Mouse (Mus musculus) limb, embryonic 15.5 days (tissue): ENCODE results near the gene Gm9821. TPM values are rescaled to one million over a fixed set of nuclear protein-coding genes. Genes with fewer than 3 reads are reported as not detected.

Source experiments
- ATAC-seq: fragments of 200-750 bp; cut with Nextera tagmentation; 2 replicates; pipeline ENCODE4 v1.8.0; 2017; ENCODE audit warnings: low read depth, moderate TSS enrichment; ENCODE audit not compliant: insufficient number of reproducible peaks, low FRiP score, low TSS enrichment
- H3K27ac ChIP-seq: fragments of 300-500 bp; sonication (generic); 2 replicates; pipeline ENCODE4 v1.5.1; 2015; ENCODE audit warnings: moderate library complexity, mild to moderate bottlenecking, inconsistent platforms
- H3K27me3 ChIP-seq: fragments of 300-500 bp; sonication (generic); 2 replicates; pipeline ENCODE4 v1.6.1; 2015; ENCODE audit warnings: inconsistent platforms
- H3K36me3 ChIP-seq: fragments of 300-500 bp; sonication (generic); 2 replicates; pipeline ENCODE4 v1.6.1; 2015; ENCODE audit warnings: inconsistent platforms
- H3K4me1 ChIP-seq: fragments of 300-500 bp; sonication (generic); 2 replicates; pipeline ENCODE4 v1.6.1; 2015; ENCODE audit warnings: inconsistent platforms
- H3K4me2 ChIP-seq: fragments of 300-500 bp; sonication (generic); 2 replicates; pipeline ENCODE4 v1.6.1; 2015; ENCODE audit warnings: mild to moderate bottlenecking, inconsistent platforms
- H3K4me3 ChIP-seq: fragments of 300-500 bp; sonication (generic); 2 replicates; pipeline ENCODE4 v1.5.1; 2015; ENCODE audit warnings: mild to moderate bottlenecking, inconsistent platforms
- H3K9ac ChIP-seq: fragments of 300-500 bp; sonication (generic); 2 replicates; pipeline ENCODE4 v1.6.1; 2015; ENCODE audit warnings: inconsistent platforms
- H3K9me3 ChIP-seq: fragments of 300-500 bp; sonication (generic); 2 replicates; pipeline ENCODE4 v1.6.1; 2016; ENCODE audit warnings: inconsistent platforms
- WGBS: fragments of 180-500 bp; shearing (Covaris S2); methylation state at CpG from one replicate; pipeline ENCODE4 v1.1.7; 2015; 5-methylcytosine and 5-hydroxymethylcytosine counted together
- polyA plus RNA-seq: library from polyadenylated mRNA; unstranded; fragments of >200 nt; fragmentation: Nextera tagmentation; extraction: Ambion mirVana; gene quantifications from 2 replicates; pipeline ENCODE4 v1.2.1, GENCODE M21; 2015

Gm9821 gene
- polyA plus RNA-seq: 0.45 TPM in 2 replicates

DNA sequence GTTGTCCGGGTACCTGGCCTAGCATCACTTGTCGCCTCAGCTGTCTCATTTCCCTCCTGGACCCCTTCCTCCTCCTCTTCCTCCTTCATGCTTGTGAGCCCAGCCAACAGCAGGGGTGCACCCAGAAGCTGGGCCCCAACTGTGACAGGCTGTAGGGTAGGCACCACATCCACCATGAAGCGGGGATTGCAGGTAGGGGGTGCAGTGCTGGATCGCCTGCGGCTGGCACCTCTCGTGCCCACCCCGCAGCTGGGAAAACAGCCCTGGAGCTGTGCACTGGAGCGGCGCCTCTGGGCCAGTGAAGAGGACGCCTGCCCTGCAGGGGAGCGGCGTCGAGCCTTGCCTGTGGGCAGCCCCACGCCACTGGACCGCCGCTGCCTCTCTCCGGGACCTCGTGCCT lies at the start of gene Gm9821:
TSS of gene Gm9821 (plus strand) at position 221 of the 400 bp plus-strand sequence.
- Histone ChIP-seq H3K27me3 (no peaks in the 10 kb centered on the region), H3K4me2 (no peak within 1 kb of the TSS), H3K36me3 (peaks cover 4% of the 10 kb centered on the region), H3K4me1 (peaks cover 53% of the 10 kb centered on the region), H3K9ac (no peak within 1 kb of the TSS), H3K4me3 (no peak within 1 kb of the TSS), H3K27ac (peak within 1 kb of the TSS; percentile 47), H3K9me3 (no peaks in the 10 kb centered on the region)
- 93% methylated on average over 18 of the region's 18 CpGs for WGBS
- no peak for ATAC-seq

- H3K4me2 ChIP-seq: no peak overlapping the region
- H3K9ac ChIP-seq: no peak overlapping the region
- no peak overlapping the region for H3K27ac ChIP-seq
- H3K27me3 ChIP-seq: no peaks in the 10 kb centered on the region
- ATAC-seq: no peak
- no peaks in the 10 kb centered on the region for H3K4me1 ChIP-seq
- no peak overlapping the region for H3K4me3 ChIP-seq
- H3K9me3 ChIP-seq: no peaks in the 10 kb centered on the region
- peaks cover 27% of the 10 kb centered on the region for H3K36me3 ChIP-seq
Measured at GRCm38 (mm10) chr2:91897968-91898367, 47.5 kb upstream of the Gm9821 start.

DNA sequence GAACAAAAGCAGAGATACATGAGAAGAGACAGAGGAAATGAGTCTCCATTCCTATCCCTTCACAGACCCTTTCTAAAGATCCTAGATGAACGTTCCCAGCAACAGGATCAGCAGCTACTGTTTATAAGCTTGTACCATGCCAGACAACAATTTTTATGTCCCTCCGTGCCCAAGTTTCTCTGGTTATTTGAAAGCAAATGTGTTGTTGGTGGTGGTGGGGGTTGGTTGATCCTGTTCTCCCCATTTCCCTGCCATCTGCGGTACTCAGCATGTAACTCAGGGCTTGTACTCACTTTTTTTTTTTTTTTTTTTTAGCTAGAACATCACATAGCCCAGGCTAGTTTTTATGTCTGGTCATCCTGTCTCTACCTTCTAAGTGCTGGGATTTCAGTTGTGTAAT lies 46.4 kb upstream of the Gm9821 start:
- H3K4me3 ChIP-seq: no peak overlapping the region
- no peaks in the 10 kb centered on the region for H3K4me1 ChIP-seq
- H3K27ac ChIP-seq: no peak overlapping the region
- no peaks in the 10 kb centered on the region for H3K9me3 ChIP-seq
- H3K9ac ChIP-seq: no peak overlapping the region
- peaks cover 24% of the 10 kb centered on the region for H3K36me3 ChIP-seq
- WGBS: 86% methylated on average over 3 of the region's 3 CpGs
- H3K4me2 ChIP-seq: no peak overlapping the region
- no peak for ATAC-seq
- no peaks in the 10 kb centered on the region for H3K27me3 ChIP-seq

GRCm38 (mm10) chr2:91900431-91900830 lies 45.1 kb upstream of the Gm9821 start:
- Histone ChIP-seq H3K4me3 (no peak overlapping the region), H3K4me2 (no peak overlapping the region), H3K27ac (no peak overlapping the region), H3K36me3 (peaks cover 29% of the 10 kb centered on the region), H3K4me1 (no peaks in the 10 kb centered on the region), H3K9me3 (no peaks in the 10 kb centered on the region), H3K9ac (no peak overlapping the region), H3K27me3 (no peaks in the 10 kb centered on the region)
- 91% methylated on average over 8 of the region's 8 CpGs for WGBS
- no peak for ATAC-seq

GRCm38 (mm10) chr2:91902336-91902735 lies 43.2 kb upstream of the Gm9821 start:
- peaks cover 30% of the 10 kb centered on the region for H3K36me3 ChIP-seq
- 69% methylated on average over 5 of the region's 5 CpGs for WGBS

GRCm38 (mm10) chr2:91903171-91903925 lies 42.2 kb upstream of the Gm9821 start:
- no peak for ATAC-seq
- Histone ChIP-seq H3K9me3 (no peaks in the 10 kb centered on the region), H3K36me3 (peaks cover 30% of the 10 kb centered on the region), H3K27ac (no peak overlapping the region), H3K4me1 (no peaks in the 10 kb centered on the region), H3K27me3 (no peaks in the 10 kb centered on the region), H3K4me3 (no peak overlapping the region), H3K4me2 (no peak overlapping the region), H3K9ac (no peak overlapping the region)
- 88% methylated on average over 3 of the region's 3 CpGs for WGBS

More at GRCm38 (mm10) chr2:91902336-91902735, 43.2 kb upstream of the Gm9821 start:
- no peaks in the 10 kb centered on the region for H3K9me3 ChIP-seq
- no peak overlapping the region for H3K27ac ChIP-seq
- no peaks in the 10 kb centered on the region for H3K27me3 ChIP-seq
- H3K4me1 ChIP-seq: no peaks in the 10 kb centered on the region
- no peak overlapping the region for H3K9ac ChIP-seq
- no peak overlapping the region for H3K4me3 ChIP-seq
- no peak overlapping the region for H3K4me2 ChIP-seq
- ATAC-seq: no peak

GRCm38 (mm10) chr2:91904618-91905307 lies 40.7 kb upstream of the Gm9821 start:
- WGBS: 63% methylated on average over 5 of the region's 5 CpGs
- peak overlapping the region; percentile 61 for H3K27ac ChIP-seq
- no peak overlapping the region for H3K4me2 ChIP-seq

DNA sequence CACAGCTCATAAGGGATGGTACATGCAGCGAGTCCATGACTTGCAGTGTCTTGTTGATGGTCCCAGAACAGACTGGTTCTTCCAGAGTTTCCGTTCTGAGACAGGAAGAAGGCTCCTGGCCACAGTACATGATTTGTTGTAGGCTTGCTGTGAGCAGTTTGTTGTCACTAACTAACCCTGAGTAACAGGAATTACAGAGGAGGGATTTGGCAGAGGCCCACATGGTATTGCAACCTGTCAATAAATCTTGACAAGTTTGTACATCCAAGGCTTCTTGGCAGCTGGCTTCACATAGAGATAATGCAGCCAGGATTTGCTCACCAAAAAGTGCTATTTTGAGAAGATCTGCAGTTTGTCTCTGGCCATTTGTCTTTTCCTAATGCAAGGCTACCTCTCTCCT lies 39.4 kb upstream of the Gm9821 start:
- H3K36me3 ChIP-seq: peaks cover 33% of the 10 kb centered on the region
- WGBS: 85% methylated on average over 2 of the region's 2 CpGs
- H3K9ac ChIP-seq: no peak overlapping the region
- H3K4me2 ChIP-seq: no peak overlapping the region
- H3K27me3 ChIP-seq: no peaks in the 10 kb centered on the region
- no peaks in the 10 kb centered on the region for H3K4me1 ChIP-seq
- H3K4me3 ChIP-seq: no peak overlapping the region
- ATAC-seq: no peak
- H3K9me3 ChIP-seq: no peaks in the 10 kb centered on the region
- 0 out of 2 replicates have a peak overlapping the region, but pooled peaks have one; percentile 61 for H3K27ac ChIP-seq

More at GRCm38 (mm10) chr2:91904618-91905307, 40.7 kb upstream of the Gm9821 start:
- H3K4me1 ChIP-seq: no peaks in the 10 kb centered on the region
- no peak for ATAC-seq
- no peak overlapping the region for H3K9ac ChIP-seq
- no peaks in the 10 kb centered on the region for H3K27me3 ChIP-seq
- H3K4me3 ChIP-seq: no peak overlapping the region
- H3K9me3 ChIP-seq: no peaks in the 10 kb centered on the region
- peaks cover 33% of the 10 kb centered on the region for H3K36me3 ChIP-seq

GRCm38 (mm10) chr2:91912616-91913015 lies 32.9 kb upstream of the Gm9821 start:
- H3K4me2 ChIP-seq: no peak overlapping the region
- 68% methylated on average over 3 of the region's 3 CpGs for WGBS
- no peak overlapping the region for H3K4me3 ChIP-seq
- H3K27ac ChIP-seq: no peak overlapping the region
- H3K9me3 ChIP-seq: no peaks in the 10 kb centered on the region
- ATAC-seq: no peak
- no peak overlapping the region for H3K9ac ChIP-seq
- no peaks in the 10 kb centered on the region for H3K27me3 ChIP-seq
- H3K36me3 ChIP-seq: peaks cover 79% of the 10 kb centered on the region
- no peaks in the 10 kb centered on the region for H3K4me1 ChIP-seq

- no peaks in the 10 kb centered on the region for H3K27me3 ChIP-seq
Measured at GRCm38 (mm10) chr2:91913328-91914110, 32.0 kb upstream of the Gm9821 start.

DNA sequence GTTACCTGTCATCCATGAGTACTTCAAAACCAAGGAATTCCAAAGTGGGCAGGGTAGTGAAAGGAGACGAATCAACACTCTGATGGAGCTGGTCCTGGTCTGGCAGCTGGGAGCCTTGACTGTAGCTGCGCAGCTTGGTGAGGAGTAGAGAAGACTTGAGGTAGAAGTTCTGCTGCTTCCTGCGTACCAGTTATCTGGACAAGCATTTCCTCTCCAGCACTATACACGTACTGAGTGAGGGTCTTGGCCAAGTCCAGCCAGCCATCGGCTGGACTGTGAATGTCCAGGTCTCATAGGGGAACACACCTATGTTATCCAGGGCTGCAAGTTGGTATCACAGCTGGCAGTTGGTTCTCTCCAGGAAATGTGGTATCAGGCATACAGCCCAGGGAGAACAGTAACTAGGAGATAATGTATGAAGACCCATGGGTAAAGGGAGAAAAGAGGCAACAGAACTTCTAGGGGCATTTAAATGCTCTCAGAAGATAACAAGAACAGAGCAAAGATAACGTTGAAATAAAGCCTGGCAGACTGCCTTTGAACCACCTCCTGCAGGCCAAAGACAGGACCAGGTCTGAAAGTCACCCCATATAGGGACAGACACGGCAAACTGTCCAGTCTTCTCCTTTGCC lies 29.0 kb upstream of the Gm9821 start:
- H3K4me2 ChIP-seq: no peak overlapping the region
- no peak overlapping the region for H3K27ac ChIP-seq
- H3K9ac ChIP-seq: no peak overlapping the region
- ATAC-seq: no peak
- peaks cover 74% of the 10 kb centered on the region for H3K36me3 ChIP-seq
- no peaks in the 10 kb centered on the region for H3K9me3 ChIP-seq
- WGBS: 91% methylated on average over 7 of the region's 7 CpGs
- H3K4me3 ChIP-seq: no peak overlapping the region
- H3K27me3 ChIP-seq: peaks cover 13% of the 10 kb centered on the region
- H3K4me1 ChIP-seq: peaks cover 5% of the 10 kb centered on the region

More at GRCm38 (mm10) chr2:91913328-91914110, 32.0 kb upstream of the Gm9821 start:
- peaks cover 88% of the 10 kb centered on the region for H3K36me3 ChIP-seq
- no peak overlapping the region for H3K27ac ChIP-seq
- no peaks in the 10 kb centered on the region for H3K4me1 ChIP-seq
- ATAC-seq: no peak
- no peak overlapping the region for H3K9ac ChIP-seq
- H3K4me3 ChIP-seq: no peak overlapping the region
- H3K4me2 ChIP-seq: no peak overlapping the region
- 84% methylated on average over 7 of the region's 7 CpGs for WGBS
- H3K9me3 ChIP-seq: no peaks in the 10 kb centered on the region
